Mouse (Mus musculus) kidney, postnatal 0 days (tissue): Measurements from ENCODE around the gene Usp8. TPM values are rescaled to one million over a fixed set of nuclear protein-coding genes. Genes with fewer than 3 reads are reported as not detected.

ENCODE experiments used
- ATAC-seq: fragments of 200-750 bp; cut with Nextera tagmentation; replicated peaks from 2 replicates; pipeline ENCODE4 v1.8.0; 2017; ENCODE audit warnings: low read depth, moderate number of reproducible peaks, moderate TSS enrichment, moderate library complexity; ENCODE audit not compliant: low FRiP score
- DNase-seq: peaks from one replicate; pipeline ENCODE4 v3.0.0-alpha.2; 2016; ENCODE audit warnings: low spot score
- H3K27ac ChIP-seq: fragments of 300-500 bp; sonication (generic); 2 replicates; pipeline ENCODE4 v1.5.1; 2014; ENCODE audit warnings: mild to moderate bottlenecking
- H3K27me3 ChIP-seq: fragments of 300-500 bp; sonication (generic); 2 replicates; pipeline ENCODE4 v1.6.1; 2014; ENCODE audit warnings: low read length, mixed read lengths; ENCODE audit not compliant: insufficient read depth
- H3K36me3 ChIP-seq: fragments of 300-500 bp; sonication (generic); 2 replicates; pipeline ENCODE4 v1.6.1; 2014; ENCODE audit warnings: low read length, mixed read lengths; ENCODE audit not compliant: insufficient read depth
- H3K4me1 ChIP-seq: fragments of 300-500 bp; sonication (generic); replicated peaks from 2 replicates; pipeline ENCODE4 v1.6.1; 2014; ENCODE audit warnings: antibody characterized with exemption, low read length, mixed read lengths; ENCODE audit not compliant: insufficient read depth
- H3K4me2 ChIP-seq: fragments of 300-500 bp; sonication (generic); 2 replicates; pipeline ENCODE4 v1.6.1; 2014; ENCODE audit warnings: mild to moderate bottlenecking, low read length, moderate library complexity, mixed read lengths
- H3K4me3 ChIP-seq: fragments of 300-500 bp; sonication (generic); replicated peaks from 2 replicates; pipeline ENCODE4 v1.5.1; 2014; ENCODE audit warnings: low read depth, low read length
- H3K9ac ChIP-seq: fragments of 300-500 bp; sonication (generic); 2 replicates; pipeline ENCODE4 v1.6.1; 2014; ENCODE audit warnings: low read depth, low read length
- H3K9me3 ChIP-seq: fragments of 300-500 bp; sonication (generic); replicated peaks from 2 replicates; pipeline ENCODE4 v1.6.1; 2016; ENCODE audit warnings: low read length, inconsistent platforms, mixed read lengths
- CTCF ChIP-seq: IDR thresholded peaks from 2 replicates; pipeline ENCODE4 v1.5.1; 2016; ENCODE audit warnings: antibody characterized with exemption, low read depth, mild to moderate bottlenecking, moderate library complexity
- WGBS: fragments of 180-500 bp; shearing (Covaris S2); extraction: QIAGEN DNeasy Blood & Tissue Kit; methylation state at CpG from one replicate; pipeline ENCODE4 v1.1.7; 2014; 5-methylcytosine and 5-hydroxymethylcytosine counted together
- polyA plus RNA-seq: library from polyadenylated mRNA; unstranded; fragments of >200 nt; fragmentation: Nextera tagmentation; extraction: Ambion mirVana; gene quantifications from 2 replicates; pipeline ENCODE4 v1.2.1, GENCODE M21; 2015

Usp8 gene
- polyA plus RNA-seq, 1 experiment from 2014 or later, result 35.7 TPM

DNA sequence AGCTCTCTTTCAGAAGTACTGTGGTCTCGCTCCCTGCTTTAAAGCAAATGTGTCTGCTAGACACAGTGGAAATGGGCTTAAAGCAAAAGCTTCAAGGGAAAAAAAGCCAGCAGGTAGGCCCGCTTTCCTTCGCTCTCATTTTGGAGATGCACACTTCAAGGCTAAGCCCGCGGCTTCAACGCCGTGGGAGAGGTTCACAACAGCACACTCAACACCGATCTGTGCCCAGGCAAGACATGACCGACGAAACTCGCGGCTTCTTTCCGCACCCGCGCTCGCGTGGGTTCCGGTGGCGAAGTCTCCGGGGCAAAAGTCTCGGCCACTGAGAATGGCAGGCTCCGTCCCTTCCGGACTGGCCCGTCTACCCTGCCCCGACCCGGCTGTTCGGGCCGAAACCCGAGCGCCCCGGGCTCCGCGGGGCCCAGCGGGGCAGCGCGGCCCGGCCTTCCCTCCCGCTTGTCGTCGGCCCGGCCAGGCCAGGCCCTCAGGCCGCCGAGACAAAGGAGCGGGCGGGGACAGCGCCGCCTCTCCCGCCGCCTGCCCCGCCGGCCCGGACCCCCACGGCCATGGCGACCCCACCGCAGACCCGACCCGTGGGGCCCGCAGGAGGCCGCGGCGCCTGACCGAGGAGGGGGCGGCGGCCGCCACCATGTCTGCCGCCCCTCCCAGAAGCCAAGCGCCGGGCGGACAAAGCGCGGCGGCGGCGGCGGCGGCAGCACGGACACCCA is 32.5 kb upstream of the Usp8 start:
- peak overlapping the region; percentile 83 for H3K4me2 ChIP-seq
- peak overlapping the region; percentile 99 for H3K4me3 ChIP-seq
- no peaks in the 10 kb centered on the region for H3K36me3 ChIP-seq
- H3K27ac ChIP-seq, result peak overlapping the region; percentile 100
- peak; percentile 58 for ATAC-seq
- TF ChIP-seq CTCF, result no peak
- peaks cover 10% of the 10 kb centered on the region for H3K4me1 ChIP-seq
- H3K9me3 ChIP-seq, result no peaks in the 10 kb centered on the region
- no peaks in the 10 kb centered on the region for H3K27me3 ChIP-seq
- peak overlapping the region; percentile 100 for H3K9ac ChIP-seq
- DNase-seq, result peak; percentile 53
- under 1% methylated on average over 65 of the region's 77 CpGs for WGBS

GRCm38 (mm10) chr2:126675169-126676121 is 31.7 kb upstream of the Usp8 start:
- 1% methylated on average over 94 of the region's 99 CpGs for WGBS
- no peaks in the 10 kb centered on the region for H3K27me3 ChIP-seq

GRCm38 (mm10) chr2:126676122-126676515 is 31.0 kb upstream of the Usp8 start, which contains the start of gene Gabpb1:
Gabpb1 (minus strand) TSS chr2:126676337.
- Histone ChIP-seq H3K4me3 (peak within 1 kb of the TSS; percentile 99), H3K9me3 (no peaks in the 10 kb centered on the region), H3K4me2 (peak within 1 kb of the TSS; percentile 83), H3K27ac (peak within 1 kb of the TSS; percentile 100), H3K36me3 (no peaks in the 10 kb centered on the region), H3K4me1 (peaks cover 10% of the 10 kb centered on the region), H3K27me3 (no peaks in the 10 kb centered on the region), H3K9ac (peak within 1 kb of the TSS; percentile 100)
- TF ChIP-seq CTCF, result no peak
- no peak for DNase-seq
- 24% methylated on average over 12 of the region's 12 CpGs for WGBS
- no peak for ATAC-seq

More at GRCm38 (mm10) chr2:126675169-126676121, 31.7 kb upstream of the Usp8 start:
- Histone ChIP-seq H3K4me2 (peak overlapping the region; percentile 83), H3K4me1 (peaks cover 10% of the 10 kb centered on the region), H3K36me3 (no peaks in the 10 kb centered on the region), H3K9me3 (no peaks in the 10 kb centered on the region), H3K4me3 (peak overlapping the region; percentile 99), H3K27ac (peak overlapping the region; percentile 100), H3K9ac (peak overlapping the region; percentile 100)
- DNase-seq (peak; percentile 96), ATAC-seq (peak; percentile 85)
- TF ChIP-seq CTCF, result no peak

GRCm38 (mm10) chr2:126677366-126677765 is 29.8 kb upstream of the Usp8 start:
- ATAC-seq (no peak), DNase-seq (no peak)
- Histone ChIP-seq H3K27me3 (no peaks in the 10 kb centered on the region), H3K4me2 (no peak overlapping the region), H3K9me3 (no peaks in the 10 kb centered on the region), H3K4me3 (no peak overlapping the region), H3K36me3 (no peaks in the 10 kb centered on the region), H3K4me1 (peaks cover 7% of the 10 kb centered on the region), H3K9ac (no peak overlapping the region), H3K27ac (no peak overlapping the region)
- TF ChIP-seq CTCF, result no peak
- WGBS, result 83% methylated on average over 1 of the region's 1 CpGs

DNA sequence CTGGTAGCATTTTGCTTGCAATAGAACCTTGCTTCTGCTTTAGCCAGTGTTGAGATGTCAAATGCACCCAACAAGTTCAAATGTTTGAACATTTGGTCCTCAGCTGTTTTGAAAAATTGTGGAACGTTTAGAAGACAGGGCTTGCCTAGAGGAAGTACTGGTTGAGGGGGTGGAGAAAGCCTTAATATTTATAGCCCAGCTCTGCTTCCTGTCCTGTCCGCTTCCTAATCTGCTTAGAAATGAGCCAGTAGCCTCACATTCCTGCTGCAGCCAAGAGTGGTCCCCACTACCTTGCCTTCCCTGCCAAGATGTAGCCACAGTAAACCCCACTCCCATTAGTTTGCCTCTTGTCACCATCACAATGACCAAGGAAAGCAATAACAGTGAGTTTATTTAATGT is 24.8 kb upstream of the Usp8 start:
- DNase-seq, result peak; percentile 70

GRCm38 (mm10) chr2:126682937-126683336 is 24.2 kb upstream of the Usp8 start:
- H3K27ac ChIP-seq, result peak overlapping the region; percentile 19; the same call in 1 of the 2 replicates

More for the DNA sequence above, 24.8 kb upstream of the Usp8 start:
- Histone ChIP-seq H3K36me3 (no peaks in the 10 kb centered on the region), H3K9me3 (no peaks in the 10 kb centered on the region), H3K9ac (no peak overlapping the region), H3K27ac (peak overlapping the region; percentile 42; the same call in 1 of the 2 replicates), H3K4me1 (no peaks in the 10 kb centered on the region), H3K4me3 (no peak overlapping the region), H3K27me3 (no peaks in the 10 kb centered on the region), H3K4me2 (no peak overlapping the region)
- WGBS, result 65% methylated on average over 2 of the region's 2 CpGs
- ATAC-seq, result no peak
- TF ChIP-seq CTCF, result no peak

More at GRCm38 (mm10) chr2:126682937-126683336, 24.2 kb upstream of the Usp8 start:
- no peaks in the 10 kb centered on the region for H3K9me3 ChIP-seq
- no peaks in the 10 kb centered on the region for H3K4me1 ChIP-seq
- no peak overlapping the region for H3K4me2 ChIP-seq
- no peak overlapping the region for H3K4me3 ChIP-seq
- no peak for ATAC-seq
- H3K36me3 ChIP-seq, result no peaks in the 10 kb centered on the region
- TF ChIP-seq CTCF, result no peak
- no peak for DNase-seq
- no peak overlapping the region for H3K9ac ChIP-seq
- H3K27me3 ChIP-seq, result no peaks in the 10 kb centered on the region
- 84% methylated on average over 1 of the region's 1 CpGs for WGBS
